Mouse (Mus musculus) midbrain, embryonic 15.5 days (tissue): Measurements from ENCODE around the gene Mafg. TPM values are rescaled to one million over a fixed set of nuclear protein-coding genes. Genes with fewer than 3 reads are reported as not detected.

ENCODE experiments used
- ATAC-seq: fragments of 200-750 bp; cut with Nextera tagmentation; replicated peaks from 2 replicates; pipeline ENCODE4 v1.8.0; 2017; ENCODE audit warnings: moderate TSS enrichment
- H3K27ac ChIP-seq: fragments of 300-500 bp; sonication (generic); 2 replicates; pipeline ENCODE4 v1.5.1; 2015; ENCODE audit warnings: mild to moderate bottlenecking, inconsistent platforms
- H3K27me3 ChIP-seq: fragments of 300-500 bp; sonication (generic); replicated peaks from 2 replicates; pipeline ENCODE4 v1.6.1; 2015; ENCODE audit warnings: inconsistent platforms
- H3K36me3 ChIP-seq: fragments of 300-500 bp; sonication (generic); replicated peaks from 2 replicates; pipeline ENCODE4 v1.6.1; 2015; ENCODE audit warnings: inconsistent platforms
- H3K4me1 ChIP-seq: fragments of 300-500 bp; sonication (generic); 2 replicates; pipeline ENCODE4 v1.6.1; 2015; ENCODE audit warnings: inconsistent platforms
- H3K4me2 ChIP-seq: fragments of 300-500 bp; sonication (generic); 2 replicates; pipeline ENCODE4 v1.6.1; 2015; ENCODE audit warnings: inconsistent platforms, mild to moderate bottlenecking, moderate library complexity
- H3K4me3 ChIP-seq: fragments of 300-500 bp; sonication (generic); 2 replicates; pipeline ENCODE4 v1.5.1; 2015; ENCODE audit warnings: mild to moderate bottlenecking, inconsistent platforms
- H3K9ac ChIP-seq: fragments of 300-500 bp; sonication (generic); 2 replicates; pipeline ENCODE4 v1.6.1; 2015; ENCODE audit warnings: mild to moderate bottlenecking, inconsistent platforms
- H3K9me3 ChIP-seq: fragments of 300-500 bp; sonication (generic); 2 replicates; pipeline ENCODE4 v1.6.1; 2016; ENCODE audit warnings: inconsistent platforms
- WGBS: fragments of 180-500 bp; shearing (Covaris S2); methylation state at CpG from one replicate; pipeline ENCODE4 v1.1.7; 2015; ENCODE audit warnings: mixed read lengths; 5-methylcytosine and 5-hydroxymethylcytosine counted together
- polyA plus RNA-seq: library from polyadenylated mRNA; unstranded; fragments of >200 nt; fragmentation: Nextera tagmentation; extraction: Ambion mirVana; gene quantifications from 2 replicates; pipeline ENCODE4 v1.2.1, GENCODE M21; 2015

The Mafg gene
- polyA plus RNA-seq, 1 experiment from 2014 or later: 45.2 TPM

DNA sequence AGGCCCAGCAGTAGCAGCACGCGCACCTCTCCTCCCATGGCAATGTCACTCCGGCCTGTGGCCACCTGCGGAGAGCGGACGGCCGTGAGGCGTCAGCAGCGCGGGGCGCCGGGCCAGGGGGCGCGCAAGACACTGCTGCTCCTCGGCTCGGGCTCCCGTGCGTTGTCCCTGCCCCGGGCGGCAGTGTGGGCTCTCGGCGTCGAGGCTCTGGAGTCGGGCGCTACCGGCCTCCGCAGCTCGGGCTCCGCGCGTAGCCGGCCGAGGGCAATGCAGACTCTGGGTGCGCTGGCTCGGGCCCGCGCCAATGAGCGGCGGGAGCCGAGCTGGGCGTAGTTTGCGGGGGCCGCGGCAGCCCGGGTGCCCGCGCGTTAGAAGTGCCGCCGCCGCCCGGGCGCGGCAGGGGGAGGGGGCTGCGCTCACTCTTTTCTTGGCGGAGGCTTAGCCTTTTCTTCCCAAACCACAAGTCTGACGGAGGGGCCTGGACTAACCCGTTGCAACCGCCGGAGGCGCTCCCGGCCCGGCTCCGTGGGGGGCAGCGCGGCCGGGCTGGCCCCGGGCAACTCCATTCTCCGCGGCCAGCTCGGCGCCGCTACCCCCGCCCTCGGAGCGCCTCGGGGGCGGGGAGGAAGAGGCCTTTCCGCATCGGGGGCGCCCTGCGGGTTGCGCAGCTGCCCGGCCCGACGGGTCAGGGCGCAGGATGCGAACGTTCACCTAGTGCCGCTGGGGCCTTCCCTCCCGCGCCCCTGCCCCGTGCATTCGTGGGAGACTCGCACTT, 27.1 kb upstream of the Mafg start:
- WGBS: under 1% methylated on average over 80 of the region's 95 CpGs
- Histone ChIP-seq H3K9me3 (no peaks in the 10 kb centered on the region), H3K4me3 (peak overlapping the region; percentile 34), H3K4me2 (peak overlapping the region; percentile 49), H3K9ac (no peak overlapping the region), H3K27ac (no peak overlapping the region), H3K27me3 (peaks cover 84% of the 10 kb centered on the region), H3K36me3 (no peaks in the 10 kb centered on the region), H3K4me1 (peaks cover 22% of the 10 kb centered on the region)
- ATAC-seq: no peak

GRCm38 (mm10) chr11:120659509-120660300, 26.3 kb upstream of the Mafg start:
- WGBS: 3% methylated on average over 50 of the region's 50 CpGs
- no peak overlapping the region for H3K9ac ChIP-seq
- peaks cover 83% of the 10 kb centered on the region for H3K27me3 ChIP-seq
- ATAC-seq: no peak
- H3K4me3 ChIP-seq: peak overlapping the region; percentile 34
- H3K27ac ChIP-seq: no peak overlapping the region
- H3K4me1 ChIP-seq: peaks cover 22% of the 10 kb centered on the region
- H3K9me3 ChIP-seq: no peaks in the 10 kb centered on the region
- no peaks in the 10 kb centered on the region for H3K36me3 ChIP-seq
- H3K4me2 ChIP-seq: peak overlapping the region; percentile 49

- ATAC-seq: no peak
- WGBS: 2% methylated on average over 24 of the region's 24 CpGs
- Histone ChIP-seq H3K4me2 (no peak overlapping the region), H3K9ac (no peak overlapping the region), H3K27ac (no peak overlapping the region), H3K4me1 (peaks cover 22% of the 10 kb centered on the region), H3K27me3 (peaks cover 81% of the 10 kb centered on the region), H3K9me3 (no peaks in the 10 kb centered on the region), H3K36me3 (no peaks in the 10 kb centered on the region), H3K4me3 (no peak overlapping the region)
Measured at GRCm38 (mm10) chr11:120658876-120659410, 25.5 kb upstream of the Mafg start.

GRCm38 (mm10) chr11:120657301-120657700, 23.9 kb upstream of the Mafg start:
- ATAC-seq: no peak
- WGBS: 88% methylated on average over 4 of the region's 4 CpGs

GRCm38 (mm10) chr11:120654741-120655140, 21.3 kb upstream of the Mafg start:
- Histone ChIP-seq H3K27me3 (peaks cover 39% of the 10 kb centered on the region), H3K9ac (no peak overlapping the region), H3K4me3 (no peak overlapping the region), H3K4me1 (peaks cover 5% of the 10 kb centered on the region), H3K9me3 (no peaks in the 10 kb centered on the region), H3K36me3 (no peaks in the 10 kb centered on the region), H3K4me2 (no peak overlapping the region), H3K27ac (no peak overlapping the region)
- no peak for ATAC-seq
- 69% methylated on average over 3 of the region's 3 CpGs for WGBS

More at GRCm38 (mm10) chr11:120657301-120657700, 23.9 kb upstream of the Mafg start:
- Histone ChIP-seq H3K4me3 (no peak overlapping the region), H3K9ac (no peak overlapping the region), H3K4me1 (peaks cover 22% of the 10 kb centered on the region), H3K36me3 (no peaks in the 10 kb centered on the region), H3K27me3 (peaks cover 64% of the 10 kb centered on the region), H3K4me2 (no peak overlapping the region), H3K27ac (no peak overlapping the region), H3K9me3 (no peaks in the 10 kb centered on the region)

- no peak overlapping the region for H3K4me2 ChIP-seq
- ATAC-seq: no peak
- no peak overlapping the region for H3K27ac ChIP-seq
- H3K36me3 ChIP-seq: no peaks in the 10 kb centered on the region
- no peak overlapping the region for H3K9ac ChIP-seq
- H3K27me3 ChIP-seq: peaks cover 17% of the 10 kb centered on the region
- 69% methylated on average over 3 of the region's 3 CpGs for WGBS
- no peaks in the 10 kb centered on the region for H3K9me3 ChIP-seq
- peaks cover 7% of the 10 kb centered on the region for H3K4me1 ChIP-seq
- H3K4me3 ChIP-seq: no peak overlapping the region
Measured at GRCm38 (mm10) chr11:120651872-120652271, 18.5 kb upstream of the Mafg start.

DNA sequence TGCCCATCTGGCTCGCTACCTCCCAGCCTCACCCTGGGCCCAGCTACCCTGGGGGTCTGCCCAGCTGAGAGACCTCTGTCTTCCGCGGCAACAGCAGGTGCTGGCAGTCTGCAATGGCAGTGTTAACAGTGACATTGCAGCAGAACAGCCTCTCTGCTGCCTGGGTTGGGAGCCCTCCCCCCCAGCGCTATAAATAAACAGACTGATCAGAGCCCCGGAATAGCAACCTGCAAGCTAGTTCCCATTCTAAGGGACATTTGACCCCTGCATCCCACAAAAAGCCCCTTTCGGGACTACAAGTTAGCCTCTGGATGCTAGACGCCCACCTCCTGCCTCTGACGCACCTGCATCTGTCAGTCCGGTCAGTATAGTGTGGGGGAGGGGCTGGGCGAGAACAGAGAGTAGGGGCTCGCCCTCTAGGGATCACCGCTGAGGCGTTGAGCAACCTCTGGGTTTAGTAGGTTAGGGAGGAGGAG, 14.6 kb upstream of the Mafg start, which contains the start of gene Myadml2:
Gene Myadml2 (minus strand): TSS at position 158 of the 476 bp plus-strand sequence.
- WGBS: 8% methylated on average over 13 of the region's 13 CpGs
- H3K9me3 ChIP-seq: no peaks in the 10 kb centered on the region
- H3K4me1 ChIP-seq: peaks cover 14% of the 10 kb centered on the region
- no peak within 1 kb of the TSS for H3K27ac ChIP-seq
- peak within 1 kb of the TSS; percentile 20 for H3K4me3 ChIP-seq
- H3K9ac ChIP-seq: peak within 1 kb of the TSS; percentile 29; the same call in 1 of the 2 replicates
- no peaks in the 10 kb centered on the region for H3K36me3 ChIP-seq
- no peak for ATAC-seq
- H3K27me3 ChIP-seq: peaks cover 10% of the 10 kb centered on the region; the same call in 1 of the 2 replicates
- H3K4me2 ChIP-seq: peak within 1 kb of the TSS; percentile 50

GRCm38 (mm10) chr11:120647047-120647830, 13.8 kb upstream of the Mafg start:
- ATAC-seq: no peak
- Histone ChIP-seq H3K27me3 (peaks cover 10% of the 10 kb centered on the region; the same call in 1 of the 2 replicates), H3K27ac (no peak overlapping the region), H3K9ac (no peak overlapping the region), H3K4me2 (0 out of 2 replicates have a peak overlapping the region, but pooled peaks have one; percentile 50), H3K4me3 (no peak overlapping the region), H3K9me3 (no peaks in the 10 kb centered on the region), H3K36me3 (no peaks in the 10 kb centered on the region), H3K4me1 (peaks cover 21% of the 10 kb centered on the region)
- 82% methylated on average over 35 of the region's 35 CpGs for WGBS

DNA sequence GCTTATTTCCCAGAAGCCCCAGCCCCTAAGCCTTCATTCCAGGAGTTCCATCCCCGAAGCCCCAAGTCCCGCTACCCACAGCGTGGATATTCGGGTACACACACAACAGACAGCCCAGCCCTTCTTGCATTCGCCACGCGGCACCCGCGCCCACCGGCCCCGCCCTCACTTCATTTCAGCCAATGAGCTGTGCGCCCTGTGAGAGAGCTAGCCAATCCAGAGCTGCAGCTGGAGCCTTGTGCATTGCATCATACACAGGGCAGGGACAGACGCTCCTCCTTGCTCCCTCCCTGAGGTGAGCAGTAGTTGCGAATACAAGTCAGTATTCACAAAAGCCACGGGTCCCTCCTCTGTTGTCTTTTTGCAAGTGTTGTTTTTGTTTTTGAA, 10.2 kb upstream of the Mafg start, which contains the start of gene Pycr1:
Gene Pycr1 (minus strand): TSS at position 169 of the 387 bp plus-strand sequence.
- H3K4me1 ChIP-seq: peaks cover 21% of the 10 kb centered on the region
- peaks cover 10% of the 10 kb centered on the region; the same call in 1 of the 2 replicates for H3K27me3 ChIP-seq
- H3K4me3 ChIP-seq: peak within 1 kb of the TSS; percentile 46
- peak within 1 kb of the TSS; percentile 84 for H3K4me2 ChIP-seq
- no peaks in the 10 kb centered on the region for H3K9me3 ChIP-seq
- WGBS: 0% methylated on average over 15 of the region's 15 CpGs
- H3K9ac ChIP-seq: peak within 1 kb of the TSS; percentile 54
- H3K36me3 ChIP-seq: no peaks in the 10 kb centered on the region
- peak; percentile 99 for ATAC-seq
- peak within 1 kb of the TSS; percentile 51; the same call in 1 of the 2 replicates for H3K27ac ChIP-seq

DNA sequence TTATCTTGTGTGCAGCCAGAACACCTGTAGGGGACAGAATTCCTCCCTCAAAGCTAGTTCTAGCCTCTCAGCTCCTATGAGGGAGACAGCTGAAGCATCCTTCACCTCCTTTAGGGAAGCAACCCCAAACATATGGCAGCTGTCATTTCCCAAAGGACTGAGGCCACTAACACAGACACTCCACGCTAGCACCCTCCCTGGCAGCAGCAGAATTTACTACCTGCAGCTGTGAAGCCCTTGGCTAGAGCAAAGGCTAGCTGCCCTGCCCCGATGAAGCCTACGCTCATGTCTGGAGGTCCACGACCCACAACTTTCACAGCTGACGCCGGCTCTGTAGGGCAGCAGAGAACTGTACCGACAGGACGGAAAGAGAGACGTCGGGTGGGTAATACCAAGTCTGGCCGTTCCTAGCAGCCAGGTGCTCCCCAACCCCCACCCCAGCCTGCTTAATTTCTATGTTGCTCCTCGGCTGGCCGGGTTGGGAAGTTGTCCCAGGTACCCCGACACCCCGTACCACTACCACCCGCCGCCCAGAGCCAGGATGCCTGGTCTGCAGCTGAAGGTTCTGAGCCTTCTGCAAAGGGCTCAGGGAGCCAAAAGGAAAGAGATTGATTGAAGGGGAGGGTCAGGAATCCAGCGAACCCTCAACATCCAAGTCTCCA, 9.7 kb upstream of the Mafg start:
- WGBS: 2% methylated on average over 18 of the region's 18 CpGs
- H3K4me2 ChIP-seq: peak overlapping the region; percentile 84
- no peaks in the 10 kb centered on the region for H3K36me3 ChIP-seq
- peak; percentile 72 for ATAC-seq
- H3K4me1 ChIP-seq: peaks cover 18% of the 10 kb centered on the region
- peak overlapping the region; percentile 46 for H3K4me3 ChIP-seq
- peak overlapping the region; percentile 54 for H3K9ac ChIP-seq
- H3K9me3 ChIP-seq: no peaks in the 10 kb centered on the region
- peak overlapping the region; percentile 51; the same call in 1 of the 2 replicates for H3K27ac ChIP-seq
- H3K27me3 ChIP-seq: peaks cover 10% of the 10 kb centered on the region; the same call in 1 of the 2 replicates

- H3K4me1 ChIP-seq: peaks cover 14% of the 10 kb centered on the region
- 91% methylated on average over 8 of the region's 8 CpGs for WGBS
- no peaks in the 10 kb centered on the region for H3K9me3 ChIP-seq
- H3K27ac ChIP-seq: no peak overlapping the region
- H3K36me3 ChIP-seq: no peaks in the 10 kb centered on the region
- no peak overlapping the region for H3K4me3 ChIP-seq
- no peak overlapping the region for H3K9ac ChIP-seq
- no peak for ATAC-seq
- peaks cover 3% of the 10 kb centered on the region; the same call in 1 of the 2 replicates for H3K27me3 ChIP-seq
- H3K4me2 ChIP-seq: no peak overlapping the region
Measured at GRCm38 (mm10) chr11:120641869-120642268, 8.5 kb upstream of the Mafg start.
